Mouse (Mus musculus): ENCODE measurements at regions not wholly inside any gene's neighbourhood (a gene's known extent, or its start where the extent isn't known, plus 50 kb on each side); places are given as distances from the start of the nearest gene placed in this dataset.
"Not testable (repeated sequence)": the region's sequence is repeated elsewhere in the genome, so short reads cannot be mapped to it uniquely, and the experiment has no call there.

DNA sequence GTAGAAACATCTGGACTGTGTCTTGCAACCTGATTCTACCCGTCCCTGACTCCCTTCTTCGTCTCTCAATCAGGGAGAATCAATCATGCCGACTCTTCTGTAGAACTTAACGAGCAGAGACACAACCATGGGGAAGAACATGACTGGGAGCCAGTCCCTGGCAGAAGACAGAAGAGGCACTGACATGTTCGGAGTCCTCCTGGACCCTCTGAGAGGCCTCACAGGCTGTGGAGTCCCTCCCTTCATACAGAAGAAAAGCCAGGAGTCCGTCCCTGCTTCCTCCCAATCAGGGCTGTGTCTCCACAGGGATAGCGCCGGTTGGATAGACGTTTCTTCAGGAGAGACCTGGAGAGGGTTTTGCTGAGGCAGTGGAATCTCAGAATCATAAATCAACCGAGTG lies 139.2 kb upstream of the Sulf2 start:
- H3K9ac ChIP-seq (ENCODE audit: low read length) = no peak overlapping the region
- 78% methylated on average over 10 of the region's 10 CpGs for WGBS

DNA sequence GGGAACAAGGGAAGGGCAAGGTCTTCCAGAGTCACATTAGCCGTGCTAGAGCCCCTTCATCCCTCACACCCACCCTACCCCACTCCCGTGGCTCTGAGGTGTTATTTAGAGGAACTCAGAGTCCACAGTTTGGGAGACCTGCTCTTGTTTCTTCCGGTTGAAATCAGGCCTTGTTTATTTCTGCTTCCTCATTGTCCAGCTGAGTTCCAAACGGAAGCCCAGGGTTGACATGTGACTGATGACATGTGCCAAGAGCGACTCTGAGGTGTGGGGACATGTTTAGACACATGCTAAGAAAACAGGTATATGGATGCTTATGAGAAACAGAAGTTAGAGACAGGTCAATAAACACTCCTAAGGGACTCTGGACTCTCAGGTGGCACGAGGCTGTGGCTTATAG lies 137.5 kb upstream of the Sulf2 start:
- H3K27ac ChIP-seq (ENCODE audit: low read depth, low read length) = no peak overlapping the region
- no peak overlapping the region for H3K4me3 ChIP-seq (ENCODE audit: low read depth, low read length)
- H3K9me3 ChIP-seq (replicated peaks; ENCODE audit: control insufficient read depth, low read length) = no peaks in the 10 kb centered on the region
- H3K4me2 ChIP-seq (ENCODE audit: low read length) = no peak overlapping the region
- no peak for ATAC-seq
- H3K9ac ChIP-seq (ENCODE audit: low read length) = no peak overlapping the region
- no peaks in the 10 kb centered on the region for H3K36me3 ChIP-seq (ENCODE audit: control insufficient read depth, insufficient read depth, low read length)
- no peak for DNase-seq (ENCODE audit: low spot score)
- no peaks in the 10 kb centered on the region for H3K27me3 ChIP-seq (replicated peaks; ENCODE audit: control insufficient read depth, insufficient read depth, low read length)
- WGBS = 89% methylated on average over 6 of the region's 6 CpGs
- H3K4me1 ChIP-seq (ENCODE audit: control insufficient read depth, insufficient read depth, low read length) = no peaks in the 10 kb centered on the region

More for the DNA sequence above, 139.2 kb upstream of the Sulf2 start:
- no peak overlapping the region for H3K4me3 ChIP-seq (ENCODE audit: low read depth, low read length)
- no peak overlapping the region for H3K27ac ChIP-seq (ENCODE audit: low read depth, low read length)
- H3K4me2 ChIP-seq (ENCODE audit: low read length) = no peak overlapping the region
- H3K9me3 ChIP-seq (replicated peaks; ENCODE audit: control insufficient read depth, low read length) = no peaks in the 10 kb centered on the region
- DNase-seq (ENCODE audit: low spot score) = no peak
- no peaks in the 10 kb centered on the region for H3K4me1 ChIP-seq (ENCODE audit: control insufficient read depth, insufficient read depth, low read length)
- no peaks in the 10 kb centered on the region for H3K27me3 ChIP-seq (replicated peaks; ENCODE audit: control insufficient read depth, insufficient read depth, low read length)
- no peaks in the 10 kb centered on the region for H3K36me3 ChIP-seq (ENCODE audit: control insufficient read depth, insufficient read depth, low read length)
- no peak for ATAC-seq

DNA sequence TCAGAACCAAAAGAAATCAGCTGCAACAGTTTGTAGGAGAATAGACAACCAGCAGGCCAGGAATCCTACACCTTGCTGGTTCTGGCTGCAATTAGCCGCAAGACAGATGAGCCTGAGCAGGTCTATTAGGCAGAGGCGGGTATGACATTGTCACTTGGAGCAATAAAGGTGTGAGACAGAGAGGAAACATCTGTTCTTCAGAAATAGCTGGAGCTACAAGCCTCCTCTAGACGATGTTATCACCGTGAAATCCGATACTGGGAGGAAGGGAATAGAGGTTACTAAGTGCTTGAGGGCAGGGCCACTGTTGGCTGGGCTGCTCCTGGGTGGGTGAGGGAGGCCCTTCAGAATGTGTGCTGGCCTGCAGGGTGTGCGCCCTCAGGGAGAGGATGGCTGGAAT lies 135.8 kb upstream of the Sulf2 start:
- 41% methylated on average over 6 of the region's 6 CpGs for WGBS
- ATAC-seq (no peak), DNase-seq (ENCODE audit: low spot score) (no peak)
- no peaks in the 10 kb centered on the region for H3K27me3 ChIP-seq (replicated peaks; ENCODE audit: control insufficient read depth, insufficient read depth, low read length)
- no peak overlapping the region for H3K4me2 ChIP-seq (ENCODE audit: low read length)
- no peaks in the 10 kb centered on the region for H3K9me3 ChIP-seq (replicated peaks; ENCODE audit: control insufficient read depth, low read length)
- no peaks in the 10 kb centered on the region for H3K36me3 ChIP-seq (ENCODE audit: control insufficient read depth, insufficient read depth, low read length)
- no peaks in the 10 kb centered on the region for H3K4me1 ChIP-seq (ENCODE audit: control insufficient read depth, insufficient read depth, low read length)
- no peak overlapping the region for H3K27ac ChIP-seq (ENCODE audit: low read depth, low read length)
- H3K9ac ChIP-seq (ENCODE audit: low read length) = no peak overlapping the region
- no peak overlapping the region for H3K4me3 ChIP-seq (ENCODE audit: low read depth, low read length)

DNA sequence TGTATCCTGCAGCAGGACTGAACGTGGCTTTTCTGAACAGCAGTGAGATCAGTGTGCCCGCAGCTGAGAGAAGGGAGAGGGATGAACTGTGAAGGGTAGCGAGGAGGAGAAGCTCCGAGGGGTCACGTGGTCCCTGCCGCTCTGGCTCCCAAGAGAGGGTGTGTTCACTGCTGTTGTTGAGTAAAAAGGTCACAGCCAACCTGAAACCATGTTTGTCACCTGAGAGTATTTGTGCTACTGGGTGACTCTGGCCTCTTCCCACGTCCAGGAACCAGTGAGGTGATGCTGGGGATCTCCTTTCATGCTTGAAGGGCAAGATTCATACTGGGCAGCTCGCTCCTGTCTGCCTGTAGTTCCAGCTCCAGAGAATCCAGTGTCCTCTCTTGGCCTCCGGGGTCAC lies 135.4 kb upstream of the Sulf2 start:
- WGBS = 56% methylated on average over 9 of the region's 9 CpGs
- Histone ChIP-seq H3K9me3 (replicated peaks; ENCODE audit: control insufficient read depth, low read length) (no peaks in the 10 kb centered on the region), H3K4me3 (ENCODE audit: low read depth, low read length) (no peak overlapping the region), H3K27ac (ENCODE audit: low read depth, low read length) (no peak overlapping the region), H3K4me2 (ENCODE audit: low read length) (no peak overlapping the region), H3K36me3 (ENCODE audit: control insufficient read depth, insufficient read depth, low read length) (no peaks in the 10 kb centered on the region), H3K27me3 (replicated peaks; ENCODE audit: control insufficient read depth, insufficient read depth, low read length) (no peaks in the 10 kb centered on the region), H3K4me1 (ENCODE audit: control insufficient read depth, insufficient read depth, low read length) (no peaks in the 10 kb centered on the region), H3K9ac (ENCODE audit: low read length) (no peak overlapping the region)
- ATAC-seq (no peak), DNase-seq (ENCODE audit: low spot score) (no peak)

DNA sequence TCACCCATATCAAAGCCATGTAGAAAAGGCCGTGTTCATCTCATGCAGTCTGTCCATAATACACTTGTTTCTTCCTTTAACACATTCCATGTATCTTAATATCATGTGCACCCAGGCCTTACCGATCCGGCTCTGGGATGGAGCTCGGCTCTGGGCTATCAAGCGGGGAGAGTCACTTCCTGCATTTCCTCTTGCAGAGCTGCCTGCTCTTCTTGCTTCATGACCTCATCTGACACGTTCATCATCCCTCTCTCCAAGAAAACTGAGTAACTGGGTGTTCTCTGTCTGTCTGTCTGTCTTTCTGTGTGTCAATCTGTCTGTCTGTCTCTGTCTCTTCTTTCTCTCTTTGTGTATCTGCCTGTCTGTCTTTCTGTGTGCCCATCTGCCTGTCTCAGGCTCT lies 133.7 kb upstream of the Sulf2 start:
- WGBS = 91% methylated on average over 6 of the region's 6 CpGs
- Histone ChIP-seq H3K27me3 (replicated peaks; ENCODE audit: control insufficient read depth, insufficient read depth, low read length) (no peaks in the 10 kb centered on the region), H3K4me1 (ENCODE audit: control insufficient read depth, insufficient read depth, low read length) (no peaks in the 10 kb centered on the region), H3K9ac (ENCODE audit: low read length) (no peak overlapping the region), H3K27ac (ENCODE audit: low read depth, low read length) (no peak overlapping the region), H3K4me2 (ENCODE audit: low read length) (no peak overlapping the region), H3K36me3 (ENCODE audit: control insufficient read depth, insufficient read depth, low read length) (no peaks in the 10 kb centered on the region), H3K9me3 (replicated peaks; ENCODE audit: control insufficient read depth, low read length) (no peaks in the 10 kb centered on the region), H3K4me3 (ENCODE audit: low read depth, low read length) (no peak overlapping the region)
- ATAC-seq (no peak), DNase-seq (ENCODE audit: low spot score) (no peak)

DNA sequence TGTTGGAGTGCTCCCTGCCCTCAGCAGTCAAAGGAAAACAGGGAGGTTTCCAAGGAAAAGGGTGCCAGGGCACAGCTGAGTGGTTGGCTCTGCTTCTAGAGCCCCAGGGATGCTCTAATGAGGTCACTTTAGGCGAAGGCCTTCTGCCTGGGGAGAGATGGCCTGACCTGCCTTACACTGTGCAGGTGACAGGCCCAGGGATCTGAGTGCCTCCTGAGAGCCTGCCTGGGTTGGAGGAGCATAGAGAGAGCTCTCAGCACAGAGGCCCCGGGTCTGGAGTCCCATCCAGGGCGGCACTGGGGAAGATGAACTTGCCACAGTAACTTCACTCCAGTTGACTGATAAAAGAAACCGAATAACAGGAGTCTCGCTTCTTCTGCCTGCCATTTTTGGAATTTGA lies 125.7 kb upstream of the Sulf2 start:
- not testable (repeated sequence) for H3K27me3 ChIP-seq (replicated peaks; ENCODE audit: control insufficient read depth, insufficient read depth, low read length); H3K9ac ChIP-seq (ENCODE audit: low read length); DNase-seq (ENCODE audit: low spot score); H3K36me3 ChIP-seq (ENCODE audit: control insufficient read depth, insufficient read depth, low read length); H3K4me1 ChIP-seq (ENCODE audit: control insufficient read depth, insufficient read depth, low read length); H3K9me3 ChIP-seq (replicated peaks; ENCODE audit: control insufficient read depth, low read length); H3K27ac ChIP-seq (ENCODE audit: low read depth, low read length); H3K4me3 ChIP-seq (ENCODE audit: low read depth, low read length); H3K4me2 ChIP-seq (ENCODE audit: low read length)
- 0 out of 2 replicates have a peak, but pooled peaks have one; percentile 7 for ATAC-seq
- no CpG with 5 or more reads among the region's 5 CpGs for WGBS

DNA sequence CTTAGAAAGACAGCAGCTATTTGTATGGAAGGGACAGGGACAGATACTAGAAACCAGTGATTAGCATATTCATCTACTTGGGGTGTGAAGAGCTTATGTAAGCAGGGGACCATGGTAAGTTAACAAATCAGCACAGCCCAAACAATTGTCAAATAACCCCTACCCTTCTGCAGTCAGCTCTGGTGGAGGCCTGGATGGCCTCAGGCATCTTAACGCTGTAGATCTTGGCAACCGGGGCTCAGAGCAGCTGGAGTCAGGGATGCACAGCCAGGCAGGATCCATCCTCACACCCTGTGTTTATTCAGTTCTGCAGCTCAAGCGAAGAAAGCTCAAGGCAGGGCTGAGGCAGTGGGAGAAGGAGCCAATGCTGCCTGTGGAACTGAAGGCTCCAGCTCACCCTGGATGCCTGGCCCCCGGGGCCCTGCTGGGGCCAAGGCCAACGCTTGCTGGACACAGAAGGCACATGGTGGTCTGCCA lies 125.2 kb upstream of the Sulf2 start:
- H3K4me3 ChIP-seq (ENCODE audit: low read depth, low read length) = no peak overlapping the region
- H3K36me3 ChIP-seq (ENCODE audit: control insufficient read depth, insufficient read depth, low read length) = no peaks in the 10 kb centered on the region
- 41% methylated on average over 5 of the region's 5 CpGs for WGBS
- no peak overlapping the region for H3K27ac ChIP-seq (ENCODE audit: low read depth, low read length)
- no peaks in the 10 kb centered on the region for H3K27me3 ChIP-seq (replicated peaks; ENCODE audit: control insufficient read depth, insufficient read depth, low read length)
- peak; percentile 72 for ATAC-seq
- DNase-seq (ENCODE audit: low spot score) = peak; percentile 60
- no peak overlapping the region for H3K4me2 ChIP-seq (ENCODE audit: low read length)
- no peak overlapping the region for H3K9ac ChIP-seq (ENCODE audit: low read length)
- no peaks in the 10 kb centered on the region for H3K4me1 ChIP-seq (ENCODE audit: control insufficient read depth, insufficient read depth, low read length)
- 0 out of 2 replicates have a peak, but pooled peaks cover 5% of the 10 kb centered on the region for H3K9me3 ChIP-seq (replicated peaks; ENCODE audit: control insufficient read depth, low read length)

DNA sequence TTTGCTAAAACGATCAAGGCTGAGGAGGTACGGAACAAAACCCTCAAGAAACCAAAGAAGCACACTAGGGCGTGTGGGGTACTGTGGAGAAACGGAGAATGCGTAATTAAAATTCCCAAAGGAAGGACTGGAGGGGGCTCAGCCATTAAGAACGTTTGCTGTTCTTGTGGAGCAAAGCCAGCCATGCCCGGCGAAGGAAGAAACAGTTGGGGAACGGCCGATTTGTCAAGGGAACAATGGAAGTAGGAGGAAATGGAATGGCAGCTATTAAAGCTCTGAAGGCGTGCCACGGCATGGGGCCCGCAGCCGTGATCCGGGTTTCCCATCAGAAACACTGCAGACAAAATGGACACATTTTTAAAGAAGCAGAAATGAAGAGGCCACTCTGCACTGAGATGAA lies 124.2 kb upstream of the Sulf2 start:
- Histone ChIP-seq H3K4me2 (ENCODE audit: low read length) (no peak overlapping the region), H3K27me3 (replicated peaks; ENCODE audit: control insufficient read depth, insufficient read depth, low read length) (no peaks in the 10 kb centered on the region), H3K9ac (ENCODE audit: low read length) (no peak overlapping the region), H3K4me3 (ENCODE audit: low read depth, low read length) (no peak overlapping the region), H3K4me1 (ENCODE audit: control insufficient read depth, insufficient read depth, low read length) (no peaks in the 10 kb centered on the region), H3K27ac (ENCODE audit: low read depth, low read length) (no peak overlapping the region), H3K36me3 (ENCODE audit: control insufficient read depth, insufficient read depth, low read length) (no peaks in the 10 kb centered on the region), H3K9me3 (replicated peaks; ENCODE audit: control insufficient read depth, low read length) (0 out of 2 replicates have a peak, but pooled peaks cover 5% of the 10 kb centered on the region)
- ATAC-seq (no peak), DNase-seq (ENCODE audit: low spot score) (no peak)
- WGBS = 42% methylated on average over 15 of the region's 15 CpGs

DNA sequence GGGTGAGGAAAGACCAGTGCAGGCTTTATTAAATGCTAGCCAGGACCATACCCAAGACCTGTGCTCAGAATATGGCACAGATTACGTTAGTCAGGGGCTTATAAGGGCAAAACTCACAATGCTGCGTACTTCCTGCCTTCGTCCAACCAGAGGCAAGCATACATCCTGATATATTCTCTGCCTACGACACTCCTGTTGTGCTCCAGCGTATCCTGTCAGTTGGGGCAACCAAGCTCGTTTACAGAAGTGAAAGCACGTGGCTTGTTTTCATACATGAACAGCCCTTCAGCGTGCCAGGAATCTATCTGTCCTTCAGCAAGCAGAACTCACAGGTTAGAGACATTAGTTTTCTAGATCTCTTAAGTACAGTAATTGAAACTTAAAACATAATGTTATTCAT lies 119.9 kb upstream of the Sulf2 start:
- H3K27me3 ChIP-seq (replicated peaks; ENCODE audit: control insufficient read depth, insufficient read depth, low read length) = no peaks in the 10 kb centered on the region
- peaks cover 23% of the 10 kb centered on the region for H3K4me1 ChIP-seq (ENCODE audit: control insufficient read depth, insufficient read depth, low read length)
- H3K27ac ChIP-seq (ENCODE audit: low read depth, low read length) = no peak overlapping the region
- no peak overlapping the region for H3K4me2 ChIP-seq (ENCODE audit: low read length)
- 0 out of 2 replicates have a peak, but pooled peaks cover 5% of the 10 kb centered on the region for H3K9me3 ChIP-seq (replicated peaks; ENCODE audit: control insufficient read depth, low read length)
- H3K4me3 ChIP-seq (ENCODE audit: low read depth, low read length) = no peak overlapping the region
- DNase-seq (ENCODE audit: low spot score) (no peak), ATAC-seq (no peak)
- no peak overlapping the region for H3K9ac ChIP-seq (ENCODE audit: low read length)
- H3K36me3 ChIP-seq (ENCODE audit: control insufficient read depth, insufficient read depth, low read length) = no peaks in the 10 kb centered on the region
- WGBS = 80% methylated on average over 8 of the region's 8 CpGs

All from forebrain, embryonic 14.5 days (tissue).